Mouse (Mus musculus): ENCODE results near the gene Tatdn2. TPM values are rescaled to one million over a fixed set of nuclear protein-coding genes. Genes with fewer than 3 reads are reported as not detected.

The Tatdn2 gene
- total RNA-seq (2021): 10 to 100 TPM; 36.1 to 37.8 TPM
- long read RNA-seq, experiment 1, partial matches to known transcripts: 0 of 1 reads
- long read RNA-seq, experiment 1, other reads (novel, unspliced or antisense): 1 of 1 reads
- long read RNA-seq, experiment 2, partial matches to known transcripts: 2 of 2 reads
- long read RNA-seq, experiment 2, other reads (novel, unspliced or antisense): 0 of 2 reads

DNA sequence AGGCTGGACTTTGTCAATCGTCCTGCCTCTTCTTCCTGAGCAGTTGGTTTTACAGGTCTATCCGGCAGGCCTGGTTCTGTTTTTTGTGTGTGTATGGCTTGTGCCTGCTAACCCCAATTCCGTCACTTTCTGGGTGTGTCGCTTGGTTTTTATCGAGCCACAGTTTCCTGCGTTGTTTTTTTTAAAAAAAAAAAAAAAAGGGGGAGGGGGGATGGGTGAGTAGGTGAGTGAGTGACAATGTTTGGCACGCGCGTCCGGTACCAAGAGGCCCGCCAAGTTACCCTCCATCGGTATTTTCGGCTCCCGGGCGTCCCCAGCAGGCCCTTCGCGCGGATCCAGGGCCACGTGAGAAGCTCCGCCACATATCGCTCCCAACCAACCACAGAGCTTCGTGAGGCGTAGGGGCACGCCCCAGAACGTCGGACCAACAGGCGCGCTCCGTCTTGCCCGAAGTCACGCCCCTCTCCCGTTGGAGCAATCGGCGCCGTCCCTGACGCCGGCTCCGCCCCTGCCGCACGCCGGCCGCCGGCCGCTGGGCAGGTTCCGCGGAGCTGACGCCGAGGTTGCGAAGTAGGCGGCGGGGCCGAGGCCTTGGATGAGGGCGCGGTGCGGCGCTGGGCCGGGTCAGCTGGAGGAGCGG lies at the start of gene Tatdn2:
Tatdn2 (plus strand) TSS at position 469 of the 640 bp plus-strand sequence.
- DNase-seq: peak; percentile 93

DNA sequence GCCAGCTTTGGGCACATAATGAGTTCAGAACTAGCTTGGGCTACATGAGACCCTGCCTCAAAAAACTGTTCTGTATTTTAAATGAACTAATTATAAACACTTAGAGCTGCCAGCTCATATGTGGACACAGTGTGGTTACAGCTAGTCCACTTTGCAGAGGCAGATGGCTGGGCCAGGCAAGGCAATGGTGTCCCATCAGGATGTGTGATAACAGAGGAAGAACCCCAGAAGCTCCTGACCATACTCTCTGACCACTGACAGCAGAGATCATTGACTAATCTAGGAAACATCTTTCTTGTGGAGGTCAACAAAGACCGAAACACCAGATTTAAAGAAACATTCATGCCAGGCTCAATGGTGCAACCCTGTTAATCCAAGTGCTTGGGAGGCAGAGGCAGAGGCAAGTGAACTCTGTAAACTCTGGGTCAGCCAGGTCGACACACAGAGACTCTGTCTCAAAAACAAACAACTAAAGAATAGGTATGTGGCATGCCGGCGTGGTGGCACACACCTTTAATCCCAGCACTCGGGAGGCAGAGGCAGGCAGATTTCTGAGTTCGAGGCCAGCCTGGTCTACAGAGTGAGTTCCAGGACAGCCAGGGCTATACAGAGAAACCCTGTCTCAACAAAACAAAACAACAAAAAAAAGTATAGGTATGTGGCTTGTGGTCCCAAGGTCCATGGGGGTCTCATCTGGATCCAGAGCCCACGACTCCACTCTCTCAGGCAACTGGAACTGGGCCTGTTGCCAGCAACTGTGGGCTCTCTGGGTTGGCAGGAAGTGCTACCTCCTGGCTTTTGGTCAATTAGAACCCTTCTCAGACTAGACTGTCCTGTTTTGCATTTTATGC lies 47.3 kb upstream of the Tatdn2 start:
- DNase-seq: no peak

DNA sequence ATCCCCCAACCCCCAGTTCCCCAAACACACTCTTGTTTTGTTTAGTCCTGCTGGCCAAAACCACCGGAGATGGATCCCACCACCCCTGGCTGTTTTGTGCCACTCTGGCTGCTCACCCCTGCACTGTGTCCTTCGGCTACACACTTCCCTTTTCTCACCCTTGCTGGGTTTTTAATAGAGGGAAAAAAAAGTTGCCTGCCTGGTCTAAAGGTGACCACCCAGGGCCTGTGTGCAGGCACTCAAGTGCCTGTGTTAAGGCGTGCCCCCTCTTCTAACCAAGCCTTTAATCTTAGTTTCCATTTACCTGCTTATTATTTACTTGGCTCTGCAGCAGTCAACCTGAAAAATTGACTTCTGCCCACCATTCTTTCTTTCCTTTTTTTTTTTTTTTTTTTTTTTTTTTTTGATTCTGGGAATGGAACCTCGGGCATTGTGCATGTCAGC lies 46.6 kb upstream of the Tatdn2 start:
- DNase-seq: no peak

DNA sequence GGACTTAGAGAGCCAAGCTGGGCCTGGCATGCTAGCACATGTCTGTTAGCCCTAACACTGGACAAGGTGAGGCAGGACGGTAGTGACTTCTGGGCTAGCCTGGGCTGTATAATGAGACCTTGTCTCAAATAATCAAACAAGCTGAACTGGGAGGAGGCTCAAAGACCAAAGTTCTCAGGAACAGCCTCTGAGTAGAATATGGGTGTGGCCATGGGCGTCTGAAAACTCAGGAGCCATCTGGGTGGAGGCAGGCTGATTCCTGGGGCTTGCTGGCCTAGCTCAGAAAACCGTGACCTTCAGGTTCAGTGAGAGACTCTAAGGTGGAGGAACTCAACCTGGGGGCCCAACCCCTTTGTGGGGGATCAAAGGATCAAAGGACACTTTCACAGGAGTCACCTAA lies 45.2 kb upstream of the Tatdn2 start:
- DNase-seq: no peak

DNA sequence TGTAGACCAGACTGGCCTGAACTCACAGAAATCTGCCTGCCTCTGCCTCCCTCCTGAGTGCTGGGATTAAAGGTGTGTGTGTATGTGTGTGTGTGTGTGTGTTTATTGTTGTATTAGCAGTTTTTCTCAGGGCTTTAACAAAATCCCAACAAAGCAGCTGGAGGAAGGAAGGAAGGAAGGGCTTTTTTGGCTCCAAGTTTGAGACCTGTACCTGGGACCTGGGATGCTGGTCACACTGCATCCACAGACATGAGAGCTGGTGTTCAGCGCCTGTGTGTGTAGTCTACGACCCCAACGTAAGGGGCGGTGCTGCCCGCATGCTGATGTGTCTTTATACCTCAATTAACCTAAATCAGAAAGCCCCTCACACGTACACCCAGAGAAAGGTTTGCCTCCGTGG lies 43.3 kb upstream of the Tatdn2 start:
- DNase-seq: no peak

DNA sequence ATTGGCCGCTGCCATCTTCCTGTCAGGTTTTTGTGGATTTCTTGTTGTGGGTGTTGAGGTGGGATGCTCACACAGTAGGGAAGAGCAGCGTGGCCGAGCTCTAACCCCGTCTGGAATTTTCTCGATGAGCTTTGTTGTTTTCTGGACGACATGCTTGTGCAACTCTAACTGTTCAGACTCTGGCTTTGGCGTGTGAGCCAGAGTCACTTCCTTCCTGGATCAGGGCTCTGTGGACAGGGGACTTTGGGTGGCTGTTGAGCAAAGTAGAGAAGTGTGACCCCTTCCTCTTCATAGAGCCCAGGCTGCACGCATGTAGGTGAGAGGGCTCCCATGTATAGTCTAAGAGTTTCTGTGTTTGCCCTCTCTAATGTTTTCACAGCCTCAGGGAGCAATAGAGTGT lies 42.7 kb upstream of the Tatdn2 start:
- no peak for DNase-seq

DNA sequence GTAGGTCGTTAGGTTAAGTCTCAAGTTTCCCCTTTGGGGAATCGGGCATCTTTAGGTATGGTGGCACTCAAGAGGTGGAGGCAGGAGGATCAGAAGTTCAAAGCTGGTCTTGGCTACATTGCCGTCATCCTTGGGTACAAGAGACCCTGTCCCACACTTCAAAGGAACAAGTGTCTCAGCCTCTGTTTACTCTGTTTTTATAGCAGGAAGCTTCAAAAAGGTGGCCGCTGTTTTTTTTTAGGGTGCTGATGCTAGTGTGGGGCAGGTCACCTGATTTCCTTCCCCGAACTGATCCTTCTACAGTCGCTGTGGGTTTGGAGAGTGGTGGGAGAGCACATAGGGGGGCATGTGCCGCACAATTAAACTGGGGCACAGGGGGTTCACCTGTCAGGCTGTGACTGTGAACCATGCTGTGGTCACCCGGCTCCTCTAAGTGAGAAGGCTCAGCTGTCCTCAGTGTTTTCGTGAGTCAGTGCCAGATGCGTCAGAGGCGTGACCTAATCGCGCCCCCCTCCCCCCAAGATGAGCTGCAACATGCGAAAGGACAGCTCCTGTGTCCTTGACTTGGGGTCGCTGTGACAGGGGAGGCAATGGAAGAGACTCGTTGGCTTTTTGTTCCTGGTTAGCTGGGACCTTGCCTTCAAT lies 42.0 kb upstream of the Tatdn2 start:
- no peak for DNase-seq

DNA sequence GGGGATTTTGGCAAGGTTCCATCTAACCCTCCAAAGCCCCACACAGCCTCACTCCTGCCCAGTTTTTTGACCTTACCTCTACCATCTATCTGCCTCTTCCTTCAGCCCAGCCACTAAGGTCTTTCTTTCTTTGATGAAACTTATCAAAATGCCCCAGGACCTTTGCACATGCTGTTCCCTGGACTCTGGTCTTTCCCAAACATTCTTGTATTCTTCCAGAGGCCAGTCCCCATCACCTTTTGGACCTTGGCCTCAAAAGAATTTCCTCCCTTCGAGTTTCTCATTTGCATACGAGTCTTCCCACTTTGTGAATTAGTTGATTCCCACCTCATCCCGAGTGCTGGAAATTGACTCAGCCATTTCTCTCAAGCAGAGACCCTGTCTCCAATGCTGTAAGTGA lies 41.4 kb upstream of the Tatdn2 start:
- no peak for DNase-seq

DNA sequence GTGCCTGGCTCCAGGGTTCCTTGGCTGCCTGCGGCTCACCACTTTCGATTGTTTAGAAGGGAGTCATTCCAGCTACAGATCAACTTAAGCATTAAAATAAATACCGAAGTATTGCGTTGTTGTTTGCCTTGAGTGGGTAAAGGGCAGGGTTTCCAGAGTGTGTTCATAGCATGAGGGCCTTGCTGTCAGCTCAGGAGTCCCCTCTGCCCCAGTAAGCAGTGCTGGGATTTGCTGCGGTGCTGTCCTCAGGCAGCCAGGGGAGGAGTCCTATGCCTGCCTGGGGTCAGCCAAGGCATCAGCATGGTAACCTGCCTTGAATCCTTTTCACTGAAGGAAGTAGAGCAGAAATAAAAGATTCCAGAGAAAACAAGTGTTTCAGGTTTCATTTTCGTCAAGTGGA lies 40.0 kb upstream of the Tatdn2 start:
- no peak for DNase-seq

DNA sequence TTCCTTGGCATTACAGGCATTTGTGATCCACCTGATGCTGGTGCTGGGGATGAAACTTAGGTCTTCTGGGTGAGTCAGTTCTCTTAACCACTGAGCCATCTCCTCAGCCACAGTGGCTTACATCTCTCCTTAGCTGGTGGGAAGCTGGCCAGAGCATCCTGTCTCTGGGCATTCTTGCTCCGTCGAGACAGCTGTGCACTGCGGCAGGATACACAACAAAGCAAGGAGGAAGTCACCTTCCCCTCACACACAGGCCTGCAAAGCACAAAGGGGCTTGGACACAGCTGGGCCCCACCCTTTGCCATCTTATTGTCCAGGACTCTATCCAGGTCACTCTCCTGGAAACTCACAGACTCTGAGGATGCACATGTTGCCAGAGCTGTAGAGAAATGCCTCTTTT lies 38.6 kb upstream of the Tatdn2 start:
- no peak for DNase-seq

DNA sequence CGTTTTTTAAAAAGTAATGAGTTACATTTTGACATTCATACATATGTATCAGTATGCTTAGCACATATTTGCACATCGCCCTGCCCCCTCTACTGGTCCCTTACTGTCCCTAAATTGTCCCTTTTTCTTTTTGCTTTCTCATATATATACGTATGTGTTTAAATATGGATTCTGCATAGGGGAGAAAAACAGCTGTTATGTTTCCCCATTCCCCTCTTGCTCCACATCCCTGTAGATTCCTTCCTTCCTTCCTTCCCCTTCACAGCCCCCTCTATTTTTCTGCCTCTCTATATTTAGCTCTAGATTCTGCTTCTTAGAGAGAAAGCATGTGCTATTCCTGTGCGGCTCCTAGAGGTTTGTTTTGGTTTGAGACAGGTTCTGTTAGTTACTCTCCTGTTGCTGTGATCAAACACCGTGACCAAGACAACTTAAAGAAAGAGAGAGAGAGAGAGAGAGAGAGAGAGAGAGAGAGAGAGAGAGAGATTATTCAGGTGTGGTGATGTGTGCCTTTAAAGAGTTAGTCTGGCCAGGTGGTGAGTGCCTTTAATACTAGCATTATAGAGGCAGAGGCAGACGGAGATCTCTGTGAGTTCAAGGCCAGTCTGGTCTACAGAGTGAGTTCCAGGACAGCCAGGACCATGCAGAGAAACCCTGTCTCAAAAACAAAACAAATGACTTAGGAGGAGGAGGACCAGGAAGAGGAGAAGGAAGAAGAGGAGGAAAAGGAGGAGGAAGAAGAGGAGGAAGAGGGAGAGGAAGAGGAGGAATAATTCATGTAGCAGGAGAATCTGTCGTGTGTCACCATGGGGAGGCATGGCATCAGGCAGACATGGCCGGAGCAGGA lies 37.0 kb upstream of the Tatdn2 start:
- DNase-seq: no peak

DNA sequence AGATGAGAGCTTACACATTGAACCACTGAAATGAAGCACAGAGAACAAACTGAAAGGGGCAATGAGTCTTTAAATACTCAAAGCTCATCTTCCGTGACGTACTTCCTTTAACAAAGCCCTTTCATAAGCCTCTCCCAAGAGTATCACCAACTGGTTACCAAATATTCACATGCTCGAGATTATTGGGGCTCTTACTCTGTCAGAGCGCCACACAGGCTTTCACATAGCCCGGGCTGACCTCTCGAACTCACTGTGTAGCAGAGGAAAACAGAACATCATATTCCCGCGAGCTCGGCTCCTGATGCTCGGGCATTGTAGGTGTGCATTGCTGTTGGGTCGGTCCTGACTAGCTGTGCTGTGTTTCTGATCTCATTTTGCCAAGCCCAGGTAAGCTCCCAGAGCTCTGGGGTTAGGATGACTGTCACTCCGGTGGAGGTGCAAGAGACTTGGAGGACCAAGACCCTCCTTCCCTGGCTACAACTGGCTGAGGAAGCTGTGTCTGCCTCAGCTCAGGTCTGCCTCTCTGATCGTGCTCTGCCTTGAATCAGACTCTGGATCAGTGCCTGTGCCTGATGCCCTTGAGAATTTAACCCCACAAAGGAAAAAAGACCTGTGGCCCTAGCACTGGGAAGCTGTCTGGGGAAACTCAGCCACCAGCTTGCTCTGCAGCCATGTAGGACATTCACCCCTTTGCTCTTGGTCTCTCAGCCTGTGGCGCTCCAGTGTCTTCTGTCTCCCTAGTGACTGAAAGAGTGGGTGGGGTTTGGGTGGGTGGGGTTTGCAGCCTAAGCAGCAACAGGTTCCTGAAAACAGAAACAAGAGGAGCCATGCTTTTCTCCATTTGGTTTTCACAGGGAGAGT lies 36.1 kb upstream of the Tatdn2 start:
- DNase-seq: no peak

DNA sequence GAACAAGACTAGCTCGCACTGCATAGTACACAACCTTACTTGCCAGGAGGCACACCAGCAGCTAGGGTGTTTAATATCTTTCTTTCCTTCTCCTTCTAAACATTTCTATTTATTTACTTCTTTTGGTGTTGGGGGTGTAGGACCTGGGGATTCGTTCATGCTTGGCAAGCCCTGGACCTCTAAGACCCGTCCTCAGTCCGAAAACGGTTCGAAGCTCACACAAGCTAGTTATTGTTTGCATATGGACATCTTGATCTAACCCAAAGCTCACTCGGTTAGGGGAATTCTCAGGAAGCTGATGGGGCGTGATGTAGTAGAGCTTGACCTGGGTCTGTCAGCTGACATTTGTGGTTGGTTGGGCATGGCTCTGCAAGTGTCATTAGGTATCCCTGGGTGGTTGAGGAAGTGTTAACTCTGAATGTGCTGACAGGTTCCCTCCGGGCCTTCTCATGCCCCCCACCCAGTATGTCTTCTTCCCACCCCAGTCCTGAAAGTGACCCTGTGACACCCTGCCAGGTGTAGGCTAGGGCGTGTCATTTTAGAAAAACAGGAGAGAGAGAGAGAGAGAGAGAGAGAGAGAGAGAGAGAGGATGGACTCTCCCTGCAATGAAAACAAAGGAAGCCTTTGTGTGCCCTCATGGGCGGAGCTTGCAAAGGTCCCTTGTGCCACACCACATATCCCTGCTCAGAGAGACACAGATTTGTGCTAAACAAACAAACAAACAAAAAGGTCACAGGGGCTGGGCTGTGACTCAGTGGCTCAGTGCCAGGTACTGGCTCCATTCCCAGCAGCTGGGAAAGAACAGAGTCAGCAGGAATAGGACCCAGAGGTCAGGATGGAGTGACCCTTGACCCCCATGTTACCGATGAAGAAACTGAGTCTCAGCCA lies 35.3 kb upstream of the Tatdn2 start:
- DNase-seq: peak; percentile 47

DNA sequence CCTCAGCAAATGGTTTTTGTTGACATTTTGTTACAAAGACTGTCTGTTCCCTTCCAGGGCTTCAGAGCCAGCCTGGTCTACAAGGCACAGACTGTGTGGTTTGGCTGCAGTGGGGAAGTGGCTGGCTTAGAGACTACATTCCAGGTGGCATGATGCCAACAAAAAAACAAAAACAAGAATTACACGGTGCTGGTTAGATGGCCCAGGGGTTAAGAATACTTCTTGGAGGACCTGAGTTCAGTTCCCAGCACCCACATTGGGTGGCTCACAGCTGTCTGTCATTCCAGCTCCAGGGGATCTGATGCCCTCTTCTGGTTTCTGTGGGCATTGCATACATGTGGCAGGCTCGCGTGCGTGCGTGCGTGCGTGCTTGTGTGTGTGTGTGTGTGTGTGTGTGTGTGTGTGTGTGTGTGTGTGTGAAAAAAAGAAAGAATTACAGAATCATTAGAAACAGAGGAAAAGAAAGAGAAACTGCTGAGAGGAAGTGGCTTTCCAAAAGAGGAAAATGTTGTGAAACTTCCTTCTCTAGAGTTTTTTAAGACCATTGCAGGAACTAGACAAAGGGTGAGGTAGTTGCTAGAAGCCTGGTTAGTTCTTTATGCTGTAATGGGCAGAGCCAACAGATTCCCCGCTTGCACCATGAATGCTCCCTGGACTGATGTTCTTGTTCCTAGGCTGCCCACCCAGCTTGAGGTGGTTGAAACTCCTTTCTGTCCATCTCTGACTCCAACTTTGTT lies 33.7 kb upstream of the Tatdn2 start:
- DNase-seq: no peak

DNA sequence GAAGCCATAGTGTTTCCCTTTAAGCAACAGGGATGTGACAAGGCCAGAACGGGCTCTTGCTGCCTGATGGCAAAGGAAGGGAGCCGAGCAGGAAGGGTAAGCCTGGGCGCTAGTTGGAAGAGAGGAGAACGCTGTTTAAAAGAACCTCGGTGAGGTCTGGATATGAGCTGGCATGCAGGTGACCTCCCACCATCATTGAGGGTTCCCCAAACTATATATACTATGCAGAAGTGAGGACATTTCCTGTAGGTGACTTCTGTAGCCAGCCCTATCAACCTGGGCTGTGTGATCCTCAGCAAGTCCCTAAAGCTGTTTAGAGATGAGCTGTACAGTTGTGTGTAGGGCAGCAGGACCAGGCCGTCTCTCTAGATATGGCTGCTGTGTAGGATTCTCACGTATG lies 32.5 kb upstream of the Tatdn2 start:
- DNase-seq: no peak

DNA sequence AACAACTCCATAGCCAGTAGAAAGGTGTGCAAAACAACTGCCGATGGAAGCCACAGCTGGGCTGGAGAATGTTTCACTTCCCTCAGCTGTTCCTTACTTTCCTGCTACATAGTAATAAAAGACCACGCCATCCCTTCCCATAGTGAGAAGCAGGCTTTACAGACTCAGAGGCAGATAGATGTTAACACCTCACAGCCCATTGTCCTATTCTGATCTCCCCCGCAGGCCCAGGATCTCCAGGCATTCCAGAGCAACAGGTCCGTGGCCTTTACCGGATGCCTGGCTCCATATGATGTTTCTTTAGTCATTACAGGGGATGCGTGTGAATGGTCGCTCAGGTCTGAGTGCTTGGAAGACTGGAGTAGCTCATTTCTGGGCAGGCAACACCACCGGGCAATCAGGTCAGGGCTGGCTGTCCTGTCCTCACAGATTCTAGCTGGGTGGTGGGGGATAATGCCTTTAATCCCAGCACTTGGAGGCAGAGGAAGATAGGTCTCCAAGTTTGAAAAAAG lies 29.2 kb upstream of the Tatdn2 start:
- no peak for DNase-seq

DNA sequence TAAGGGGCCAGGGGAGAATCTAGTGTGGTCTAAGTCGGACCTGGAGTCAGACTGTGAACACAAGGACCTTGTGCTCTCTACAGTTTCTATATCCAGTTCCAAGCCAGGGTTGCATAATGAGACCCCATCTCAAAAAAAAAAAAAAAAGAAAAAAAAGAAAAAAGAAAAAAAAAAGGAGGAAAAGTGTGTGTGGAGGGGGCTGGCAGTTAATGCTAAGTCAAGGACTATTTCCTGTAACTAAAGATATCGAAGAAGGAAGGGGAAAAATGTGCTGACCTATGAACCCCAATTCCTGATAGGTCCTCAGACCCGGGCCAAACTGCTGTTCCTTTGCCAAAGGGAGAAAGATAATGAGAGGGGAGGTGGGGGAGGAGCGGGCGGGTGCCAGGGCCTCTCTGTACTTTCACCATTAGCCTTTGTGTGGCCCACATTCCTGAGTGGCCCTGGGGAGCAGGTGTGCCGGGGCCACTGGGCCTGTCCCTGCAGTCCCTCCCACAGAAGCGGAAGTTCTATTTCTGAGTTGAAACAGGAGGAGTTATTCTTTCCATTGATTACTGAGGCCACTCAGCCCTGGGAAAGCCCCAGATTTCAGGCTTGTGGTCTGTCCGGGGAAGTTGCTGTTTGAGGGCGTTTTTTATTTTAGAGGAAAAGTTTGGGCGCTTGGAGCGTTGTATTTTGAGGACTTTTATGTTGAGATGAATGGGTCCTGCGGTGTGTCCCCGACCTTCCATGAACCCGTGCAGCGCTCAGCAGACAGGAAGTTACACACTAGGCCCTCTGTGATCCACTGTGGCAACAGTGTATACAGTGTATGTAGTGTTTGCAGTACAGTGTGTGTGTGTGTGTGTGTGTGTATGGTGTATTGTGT lies 28.3 kb upstream of the Tatdn2 start:
- no peak for DNase-seq

DNA sequence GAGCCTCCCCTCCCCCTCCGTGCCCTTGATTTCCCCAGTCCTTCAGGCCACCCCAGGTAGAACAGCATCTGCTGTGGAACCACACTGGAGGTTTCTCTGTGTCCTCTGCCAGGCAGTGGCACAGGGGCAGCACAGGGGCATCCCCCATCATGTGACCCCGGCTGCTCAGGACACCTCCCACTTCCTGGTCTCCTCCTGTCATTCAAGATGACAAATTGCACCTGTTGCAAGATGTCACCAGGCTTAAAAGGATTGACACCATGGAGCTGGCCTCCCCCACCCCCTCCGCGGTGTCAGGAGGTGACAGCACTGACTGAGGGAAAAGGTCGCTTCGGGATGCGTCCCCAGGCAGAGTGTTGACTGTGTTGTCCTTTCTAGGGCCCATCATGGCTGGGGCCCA lies 27.0 kb upstream of the Tatdn2 start:
- DNase-seq: no peak
